Mouse (Mus musculus) myocyte (in vitro differentiated cells): ENCODE data around the gene Mau2. TPM values are rescaled to one million over a fixed set of nuclear protein-coding genes. Genes with fewer than 3 reads are reported as not detected.

Source experiments
- H3K27me3 ChIP-seq: one replicate; pipeline ENCODE4 v1.6.1; 2011; ENCODE audit not compliant: control insufficient read depth, insufficient read depth, insufficient read length
- H3K36me3 ChIP-seq: one replicate; pipeline ENCODE4 v1.6.1; 2011; ENCODE audit not compliant: control insufficient read depth, insufficient read depth
- H3K4me2 ChIP-seq: one replicate; pipeline ENCODE4 v1.6.1; 2011; ENCODE audit warnings: low read depth, control low read depth
- H3K4me3 ChIP-seq: one replicate; pipeline ENCODE4 v1.5.1; 2011; ENCODE audit warnings: mild to moderate bottlenecking, control low read depth, moderate library complexity
- H3K79me2 ChIP-seq: one replicate; pipeline ENCODE4 v1.6.1; 2011; ENCODE audit not compliant: control insufficient read depth, insufficient read depth
- H3ac ChIP-seq: one replicate; pipeline ENCODE4 v1.6.1; 2011; ENCODE audit not compliant: control insufficient read depth, insufficient read length
- CEBPB ChIP-seq: IDR thresholded peaks from 2 replicates; pipeline ENCODE4 v1.6.1; 2011; ENCODE audit warnings: mild to moderate bottlenecking, moderate library complexity; ENCODE audit not compliant: poor library complexity, insufficient read depth, severe bottlenecking
- MAX ChIP-seq: IDR thresholded peaks from one replicate; pipeline ENCODE4 v1.6.1; 2011; ENCODE audit warnings: low read depth, mild to moderate bottlenecking, control low read depth
- MYOD1 ChIP-seq, 3 experiments: IDR thresholded peaks; one replicate each; pipeline ENCODE4 v1.6.1; 2011; ENCODE audit warnings: control low read depth in 2 of 3, low read depth in 2 of 3, mild to moderate bottlenecking in 2 of 3, moderate library complexity in 1 of 3; ENCODE audit not compliant: insufficient read length in 2 of 3, control insufficient read depth in 1 of 3
- MYOG ChIP-seq, 3 experiments: IDR thresholded peaks; one replicate each; pipeline ENCODE4 v1.6.1; 2011; ENCODE audit warnings: control low read depth in 2 of 3, low read depth in 2 of 3, mild to moderate bottlenecking in 2 of 3; ENCODE audit not compliant: insufficient read length in 2 of 3, control insufficient read depth in 1 of 3, insufficient read depth in 1 of 3
- POLR2A ChIP-seq: IDR thresholded peaks from one replicate; pipeline ENCODE4 v1.6.1; 2011; ENCODE audit warnings: low read depth, mild to moderate bottlenecking, control low read depth, moderate library complexity; ENCODE audit not compliant: insufficient read length
- POLR2AphosphoS2 ChIP-seq: IDR thresholded peaks from one replicate; pipeline ENCODE4 v1.6.1; 2011; ENCODE audit warnings: low read depth, control low read depth; ENCODE audit not compliant: insufficient read length
- REST ChIP-seq: IDR thresholded peaks from one replicate; pipeline ENCODE4 v1.6.1; 2011; ENCODE audit warnings: mild to moderate bottlenecking, control low read depth, moderate library complexity; ENCODE audit not compliant: insufficient read depth, insufficient read length
- SRF ChIP-seq: IDR thresholded peaks from one replicate; pipeline ENCODE4 v1.6.1; 2011; ENCODE audit warnings: low read depth; ENCODE audit not compliant: control insufficient read depth, insufficient read length
- TCF12 ChIP-seq: IDR thresholded peaks from one replicate; pipeline ENCODE4 v1.6.1; 2011; ENCODE audit warnings: mild to moderate bottlenecking, control low read depth; ENCODE audit not compliant: poor library complexity, insufficient read depth, severe bottlenecking
- TCF3 ChIP-seq: IDR thresholded peaks from one replicate; pipeline ENCODE4 v1.6.1; 2011; ENCODE audit warnings: low read depth, control low read depth; ENCODE audit not compliant: insufficient read length
- USF1 ChIP-seq: IDR thresholded peaks from one replicate; pipeline ENCODE4 v1.6.1; 2011; ENCODE audit warnings: low read depth, mild to moderate bottlenecking, control low read depth, moderate library complexity
- polyA plus RNA-seq: library from polyadenylated mRNA; unstranded; fragments of >200 nt; fragmentation: generic; extraction: Trizol; gene quantifications from one replicate; pipeline ENCODE4 v1.2.1, GENCODE M21; 2012; ENCODE audit warnings: missing spikeins

Mau2 gene
- 27.4 TPM for polyA plus RNA-seq

DNA sequence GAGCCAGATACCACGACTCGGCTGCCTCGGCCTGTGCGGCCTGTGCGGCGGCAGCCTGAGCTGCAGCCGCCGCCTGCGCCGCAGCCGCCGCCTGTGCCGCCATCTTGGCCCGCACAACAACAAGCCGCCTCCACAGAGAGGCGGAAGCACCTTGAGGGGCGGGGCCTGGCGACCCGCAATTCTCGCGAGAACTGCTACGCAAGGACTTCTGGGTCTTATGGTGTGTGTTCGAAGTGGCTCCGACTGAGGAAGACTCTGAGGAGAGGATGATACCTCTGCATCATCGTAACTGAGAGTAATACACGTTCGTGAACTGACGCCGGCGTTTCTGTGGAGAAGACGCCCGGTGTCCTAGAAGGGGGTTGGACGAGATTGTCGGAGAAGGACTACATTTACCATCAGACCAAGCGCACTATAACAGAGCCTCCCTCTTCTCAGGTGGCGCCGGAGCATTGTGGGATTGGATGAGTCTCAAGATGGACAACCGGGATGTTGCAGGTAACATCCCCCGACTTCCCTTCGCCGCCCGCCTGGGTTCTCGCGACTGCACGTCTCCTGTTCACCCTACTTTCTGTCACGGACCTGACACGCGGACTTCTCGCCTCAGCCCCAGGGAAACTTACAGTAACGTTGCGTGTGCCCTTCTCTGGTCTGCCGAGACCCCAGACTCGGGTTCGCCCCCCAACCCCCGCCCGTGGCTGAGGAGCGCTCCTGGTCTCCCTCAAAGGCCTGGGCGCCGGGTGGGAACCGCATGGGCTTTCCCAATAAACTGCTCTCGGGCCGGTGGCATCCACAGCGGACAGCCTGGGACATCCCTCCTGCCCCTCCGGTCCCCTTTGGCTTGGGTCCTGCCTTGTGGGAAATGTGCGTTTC, at the start of gene Mau2, which contains the start of gene Sugp1:
Gene Mau2 (minus strand): TSS at position 152 of the 873 bp plus-strand sequence.
Gene Sugp1 (plus strand): TSS at position 231 of the 873 bp plus-strand sequence.
- Histone ChIP-seq H3K4me3 (peak within 1 kb of the TSS; percentile 89), H3K36me3 (no peaks in the 10 kb centered on the region)
- TF ChIP-seq USF1 (no peak), POLR2A (peak; percentile 87), TCF12 (no peak), MYOD1 (IDR thresholded peaks at IDR 0.05; ENCODE audit: control insufficient read depth in 1 of 3, insufficient read length in 2 of 3, low read depth in 2 of 3) (peak in 1 of 3 experiments; percentile 23), MYOG (IDR thresholded peaks at IDR 0.05; ENCODE audit: control insufficient read depth in 1 of 3, insufficient read depth in 1 of 3, insufficient read length in 2 of 3, low read depth in 2 of 3) (peak in 1 of 3 experiments; percentile 15), SRF (peak; percentile 54), POLR2AphosphoS2 (peak; percentile 71)

DNA sequence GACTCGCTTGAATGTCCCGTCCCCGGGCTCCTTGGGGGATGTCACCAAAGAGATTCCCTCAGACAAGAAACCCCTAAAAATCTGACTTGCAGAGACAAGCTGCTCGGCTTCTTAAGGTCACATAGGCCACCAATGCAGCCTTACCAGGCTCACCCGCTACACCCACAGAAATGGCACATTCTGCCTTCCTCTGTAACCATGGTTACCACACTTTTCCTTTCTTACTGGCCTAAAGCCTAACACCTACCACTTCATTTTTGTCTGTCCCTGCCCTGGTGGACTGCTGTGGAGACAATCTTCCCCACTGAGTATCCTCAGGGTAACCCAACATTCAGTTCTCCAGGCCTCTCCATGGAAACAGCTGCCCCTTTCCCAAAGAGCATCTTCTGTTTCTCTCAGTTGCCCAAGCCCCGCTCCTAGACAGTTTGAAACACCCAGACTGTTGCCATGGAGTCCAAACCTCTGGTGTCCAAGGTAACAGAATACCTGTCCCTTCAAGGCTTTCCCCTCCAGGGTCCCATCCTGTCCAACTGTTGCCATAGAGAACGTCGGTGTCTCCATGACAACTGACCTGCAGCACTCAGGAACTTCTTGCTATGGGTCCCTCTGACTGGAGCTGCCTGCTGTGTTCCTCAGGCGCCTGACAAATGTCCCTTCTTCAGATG, 46.9 kb upstream of the Mau2 start:
- Histone ChIP-seq H3K79me2 (no peaks in the 10 kb centered on the region), H3K36me3 (no peaks in the 10 kb centered on the region), H3K4me2 (no peak overlapping the region), H3K4me3 (no peak overlapping the region), H3K27me3 (peaks cover 27% of the 10 kb centered on the region), H3ac (no peak overlapping the region)
- TF ChIP-seq SRF, result no peak
- no peak for TF ChIP-seq CEBPB
- TF ChIP-seq USF1, result no peak
- TF ChIP-seq MYOG (IDR thresholded peaks at IDR 0.05; ENCODE audit: control insufficient read depth in 1 of 3, insufficient read depth in 1 of 3, insufficient read length in 2 of 3, low read depth in 2 of 3), result no peak
- TF ChIP-seq POLR2AphosphoS2, result no peak
- no peak for TF ChIP-seq REST
- TF ChIP-seq MAX, result no peak
- TF ChIP-seq TCF3, result no peak
- no peak for TF ChIP-seq POLR2A

More for the DNA sequence above, at the start of gene Mau2, which contains the start of gene Sugp1:
- Histone ChIP-seq H3ac (peak within 1 kb of the TSS; percentile 54), H3K79me2 (peaks cover 91% of the 10 kb centered on the region), H3K4me2 (peak within 1 kb of the TSS; percentile 99), H3K27me3 (no peaks in the 10 kb centered on the region)

DNA sequence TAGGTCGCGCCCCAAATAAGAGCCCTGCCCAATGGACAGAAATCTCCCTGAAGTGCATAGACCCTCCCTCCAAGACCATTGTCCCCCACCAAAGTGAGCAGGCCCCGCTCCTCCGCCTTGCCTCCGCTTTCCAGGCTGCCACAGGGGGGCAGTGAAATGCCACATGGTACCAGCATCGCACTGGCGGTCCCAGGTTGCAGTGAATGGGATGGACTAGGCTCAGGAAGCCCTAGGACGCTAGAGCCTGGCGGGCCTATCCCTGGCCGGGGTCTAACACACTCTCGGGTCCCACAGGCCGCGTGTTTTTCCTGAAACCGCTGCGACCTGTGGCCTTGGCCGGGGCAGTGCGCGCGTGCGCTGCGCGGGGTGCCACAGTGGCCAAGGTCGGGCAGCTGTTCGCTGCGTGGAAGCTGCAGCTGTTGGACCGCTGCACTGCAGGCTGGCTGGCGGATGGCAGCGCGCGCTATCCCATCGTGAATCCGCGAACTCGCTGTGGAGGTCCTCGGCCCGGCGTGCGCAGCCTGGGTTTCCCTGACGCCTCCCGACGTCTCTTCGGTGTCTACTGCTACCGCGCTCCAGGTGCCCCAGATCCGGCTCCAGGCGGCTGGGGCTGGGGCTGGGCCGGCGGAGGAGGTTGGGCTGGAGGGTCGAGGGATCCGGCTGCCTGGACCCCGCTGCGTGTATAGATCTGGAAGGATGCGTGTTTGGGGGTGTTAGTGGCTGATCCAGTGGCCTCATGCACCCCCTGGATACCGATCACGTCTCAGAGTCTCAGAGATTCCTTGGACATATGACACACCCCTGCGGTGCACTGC, 45.5 kb upstream of the Mau2 start:
- peak in 2 of 3 experiments; percentile 52 to 88 for TF ChIP-seq MYOG (IDR thresholded peaks at IDR 0.05; ENCODE audit: control insufficient read depth in 1 of 3, insufficient read depth in 1 of 3, insufficient read length in 2 of 3, low read depth in 2 of 3)
- TF ChIP-seq POLR2AphosphoS2, result no peak
- TF ChIP-seq MYOD1 (IDR thresholded peaks at IDR 0.05; ENCODE audit: control insufficient read depth in 1 of 3, insufficient read length in 2 of 3, low read depth in 2 of 3), result peak in 2 of 3 experiments; percentile 62 to 66
- TF ChIP-seq REST, result no peak
- H3K4me3 ChIP-seq, result no peak overlapping the region

DNA sequence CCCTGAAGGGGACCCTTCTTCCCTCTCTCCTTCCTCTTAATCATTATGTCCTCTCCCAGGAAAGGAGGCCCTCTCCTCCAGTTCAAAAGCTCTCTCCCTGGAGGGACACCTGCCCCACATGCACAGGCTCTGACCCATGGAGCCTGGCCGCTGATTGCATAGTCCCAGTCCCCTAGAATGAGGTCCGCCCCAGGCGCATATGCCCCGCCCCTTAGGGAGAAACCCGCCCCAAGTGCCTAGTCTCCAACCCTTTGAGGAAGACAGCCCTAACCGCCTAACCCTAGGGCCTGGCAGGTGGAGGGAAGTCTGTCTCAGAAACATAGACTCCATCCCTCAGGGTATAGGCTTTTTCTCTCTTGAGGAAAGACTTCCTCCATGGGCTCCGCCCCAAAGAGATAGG, 44.7 kb upstream of the Mau2 start:
- no peak for TF ChIP-seq TCF12
- H3K27me3 ChIP-seq, result peaks cover 34% of the 10 kb centered on the region

More for the DNA sequence above, 45.5 kb upstream of the Mau2 start:
- no peaks in the 10 kb centered on the region for H3K79me2 ChIP-seq
- no peak overlapping the region for H3K4me2 ChIP-seq
- peaks cover 34% of the 10 kb centered on the region for H3K27me3 ChIP-seq
- H3ac ChIP-seq, result no peak overlapping the region
- H3K36me3 ChIP-seq, result no peaks in the 10 kb centered on the region

DNA sequence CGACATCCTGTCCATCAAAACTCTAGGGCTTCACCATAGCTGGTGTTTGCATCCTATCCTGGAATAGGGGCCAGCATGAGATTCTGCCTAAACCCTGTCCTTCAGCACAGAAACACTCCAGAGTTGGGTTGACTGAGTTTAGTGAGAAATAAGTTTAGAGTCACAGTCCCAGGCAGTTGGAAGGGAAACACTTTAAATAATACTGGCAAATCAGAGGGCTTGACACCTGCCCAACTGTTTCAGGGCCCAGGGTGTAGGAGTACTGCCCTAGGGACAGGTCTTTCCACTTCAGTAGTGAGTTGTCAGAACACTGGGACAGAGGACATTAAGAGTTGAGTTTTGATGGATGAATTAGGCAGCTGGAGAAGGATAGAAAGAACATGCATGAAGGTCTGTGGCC, 43.6 kb upstream of the Mau2 start:
- Histone ChIP-seq H3ac (no peak overlapping the region), H3K4me3 (no peak overlapping the region), H3K36me3 (no peaks in the 10 kb centered on the region), H3K27me3 (peaks cover 34% of the 10 kb centered on the region), H3K4me2 (no peak overlapping the region), H3K79me2 (no peaks in the 10 kb centered on the region)
- TF ChIP-seq MYOG (IDR thresholded peaks at IDR 0.05; ENCODE audit: control insufficient read depth in 1 of 3, insufficient read depth in 1 of 3, insufficient read length in 2 of 3, low read depth in 2 of 3) (no peak), CEBPB (no peak), MAX (no peak), REST (no peak), MYOD1 (IDR thresholded peaks at IDR 0.05; ENCODE audit: control insufficient read depth in 1 of 3, insufficient read length in 2 of 3, low read depth in 2 of 3) (no peak), SRF (no peak), POLR2AphosphoS2 (no peak), TCF3 (no peak)

More for the DNA sequence above, 44.7 kb upstream of the Mau2 start:
- H3ac ChIP-seq, result no peak overlapping the region
- H3K79me2 ChIP-seq, result no peaks in the 10 kb centered on the region
- H3K36me3 ChIP-seq, result no peaks in the 10 kb centered on the region
- H3K4me3 ChIP-seq, result no peak overlapping the region
- no peak overlapping the region for H3K4me2 ChIP-seq
